Comparison of ENCODE assay signal across 16 mouse cellular contexts in the genomic region with DNA sequence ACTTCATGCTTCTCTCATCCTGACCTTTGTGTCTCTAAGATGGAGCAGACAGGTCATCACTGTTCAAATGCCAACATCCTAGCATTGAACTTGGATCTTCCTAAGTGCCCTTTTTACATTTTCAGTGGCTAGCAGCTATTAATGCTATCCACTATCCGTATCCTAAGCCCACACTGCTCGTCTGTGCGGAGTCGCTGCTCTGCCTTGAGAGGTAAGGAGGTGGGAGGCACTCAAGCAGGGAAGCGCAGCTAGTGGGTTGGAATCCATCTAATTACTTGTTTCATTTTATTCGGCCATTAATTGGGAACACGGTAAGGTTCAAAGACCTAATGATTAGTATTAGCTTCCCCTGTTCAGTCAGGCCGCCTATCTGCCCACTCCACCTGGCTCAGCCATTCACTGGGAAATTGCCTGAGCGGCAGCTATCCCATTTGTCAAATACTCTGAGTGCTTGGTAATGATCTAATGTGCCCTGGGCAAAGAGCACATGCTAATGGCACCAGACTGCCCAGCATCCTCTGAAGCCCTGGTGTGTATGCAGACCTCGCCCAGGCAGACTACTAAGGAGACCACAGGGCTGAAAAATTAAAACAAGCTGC.
DNase-seq lines count a peak whose midpoint lies in the region; ATAC-seq and TF ChIP-seq lines count a peak whose summit lies in the region.
"Had no signal": no experiment of that assay in that cellular context is flagged by ENCODE, and none has a peak within 500 bp of the region (broad histone marks: within the 10 kb centered on the region; RNA-seq: fewer than 3 reads in every experiment).

No protein-coding gene starts in this region.

- H3K27me3 ChIP-seq in hindbrain, embryonic 11.5 days (ENCODE audit: control insufficient read depth, insufficient read depth, low read length) = no peaks in the 10 kb centered on the region
- 0 out of 2 replicates have a peak, but pooled peaks cover 7% of the 10 kb centered on the region for H3K27me3 ChIP-seq in hindbrain, embryonic 10.5 days (ENCODE audit: insufficient read depth, poor library complexity, severe bottlenecking)
- H3K27me3 ChIP-seq in hindbrain, embryonic 13.5 days = 0 out of 2 replicates have a peak, but pooled peaks cover 3% of the 10 kb centered on the region
- no peaks in the 10 kb centered on the region for H3K27me3 ChIP-seq in kidney, postnatal 0 days (ENCODE audit: insufficient read depth, low read length)
- no peaks in the 10 kb centered on the region for H3K27me3 ChIP-seq in neural tube, embryonic 13.5 days

- TF ChIP-seq CTCF in kidney, postnatal 0 days (IDR thresholded peaks at IDR 0.05; ENCODE audit: low read depth) = no peak

- no peaks in the 10 kb centered on the region for H3K36me3 ChIP-seq in hindbrain, embryonic 11.5 days (ENCODE audit: control insufficient read depth, insufficient read depth, low read length)
- no peaks in the 10 kb centered on the region for H3K36me3 ChIP-seq in hindbrain, embryonic 10.5 days
- no peaks in the 10 kb centered on the region for H3K36me3 ChIP-seq in hindbrain, embryonic 13.5 days
- H3K36me3 ChIP-seq in kidney, postnatal 0 days (ENCODE audit: insufficient read depth, low read length) = no peaks in the 10 kb centered on the region
- H3K36me3 ChIP-seq in neural tube, embryonic 13.5 days = no peaks in the 10 kb centered on the region
- H3K36me3 ChIP-seq: G1E; heart, embryonic 12.5 days; limb, embryonic 13.5 days had no signal

- intact Hi-C loops in left cerebral cortex, postnatal 10 days (cut with DNase I) = no loop called here

- no peak overlapping the region for H3K4me3 ChIP-seq in hindbrain, embryonic 11.5 days (ENCODE audit: low read depth, low read length)
- H3K4me3 ChIP-seq in hindbrain, embryonic 10.5 days = no peak overlapping the region
- H3K4me3 ChIP-seq in hindbrain, embryonic 13.5 days = no peak overlapping the region
- H3K4me3 ChIP-seq in kidney, postnatal 0 days (replicated peaks; ENCODE audit: low read depth, low read length) = no peak overlapping the region
- no peak overlapping the region for H3K4me3 ChIP-seq in neural tube, embryonic 13.5 days
- H3K4me3 ChIP-seq: heart, embryonic 12.5 days; limb, embryonic 13.5 days had no signal

- H3K9ac ChIP-seq in hindbrain, embryonic 11.5 days (ENCODE audit: low read depth, low read length) = no peak overlapping the region
- H3K9ac ChIP-seq in hindbrain, embryonic 13.5 days = no peak overlapping the region
- no peak overlapping the region for H3K9ac ChIP-seq in kidney, postnatal 0 days (ENCODE audit: low read depth, low read length)
- H3K9ac ChIP-seq in neural tube, embryonic 13.5 days = no peak overlapping the region
- H3K9ac ChIP-seq: heart, embryonic 12.5 days; limb, embryonic 13.5 days had no signal

- ATAC-seq in hindbrain, embryonic 11.5 days (ENCODE audit: low FRiP score) = peak; percentile 75
- ATAC-seq in hindbrain, embryonic 13.5 days (ENCODE audit: low FRiP score) = peak; percentile 26; the same call in 1 of the 2 replicates
- 0 out of 2 replicates have a peak, but pooled peaks have one; percentile 50 for ATAC-seq in kidney, postnatal 0 days (replicated peaks; ENCODE audit: low FRiP score, low read depth)
- ATAC-seq in neural tube, embryonic 13.5 days (ENCODE audit: low read depth) = peak; percentile 38; the same call in 1 of the 2 replicates

- WGBS in hindbrain, embryonic 11.5 days = 67% methylated on average over 10 of the region's 10 CpGs
- WGBS in hindbrain, embryonic 10.5 days = 65% methylated on average over 10 of the region's 10 CpGs
- 44% methylated on average over 10 of the region's 10 CpGs for WGBS in hindbrain, embryonic 13.5 days
- WGBS in kidney, postnatal 0 days = 24% methylated on average over 10 of the region's 10 CpGs
- 34% methylated on average over 10 of the region's 10 CpGs for WGBS in neural tube, embryonic 13.5 days

- no peak overlapping the region for H3K4me2 ChIP-seq in hindbrain, embryonic 11.5 days (replicated peaks; ENCODE audit: low read depth, low read length)
- H3K4me2 ChIP-seq in hindbrain, embryonic 13.5 days = no peak overlapping the region
- no peak overlapping the region for H3K4me2 ChIP-seq in kidney, postnatal 0 days (ENCODE audit: low read length)
- no peak overlapping the region for H3K4me2 ChIP-seq in neural tube, embryonic 13.5 days
- H3K4me2 ChIP-seq: heart, embryonic 12.5 days; limb, embryonic 13.5 days had no signal

- no peaks in the 10 kb centered on the region for H3K9me3 ChIP-seq in hindbrain, embryonic 11.5 days (ENCODE audit: control insufficient read depth, low read length)
- H3K9me3 ChIP-seq in hindbrain, embryonic 10.5 days = no peaks in the 10 kb centered on the region
- no peaks in the 10 kb centered on the region for H3K9me3 ChIP-seq in hindbrain, embryonic 13.5 days
- no peaks in the 10 kb centered on the region for H3K9me3 ChIP-seq in kidney, postnatal 0 days (replicated peaks; ENCODE audit: low read length)
- no peaks in the 10 kb centered on the region for H3K9me3 ChIP-seq in neural tube, embryonic 13.5 days
- H3K9me3 ChIP-seq: G1E; heart, embryonic 12.5 days; limb, embryonic 13.5 days had no signal

- DNase-seq in hindbrain, embryonic 11.5 days (ENCODE audit: low spot score) = no peak
- no peak for DNase-seq in hindbrain, embryonic 10.5 days (ENCODE audit: low spot score)
- no peak for DNase-seq in kidney, postnatal 0 days (ENCODE audit: low spot score)
- DNase-seq in cerebellum, postnatal 10 days = no peak
- no peak for DNase-seq in ovary, adult 18-20 months (ENCODE audit: low spot score)
- no peak for DNase-seq in left cerebral cortex, postnatal 10 days (ENCODE audit: extremely low spot score in 1 of 2, low spot score in 2 of 2)
- DNase-seq: cerebellum, adult 9-10 months; gastrocnemius, postnatal 36 days; layer of hippocampus, adult 9-11 months; lung, adult 18-20 months; thymus, postnatal 14 days had no signal

- no peak overlapping the region for H3K27ac ChIP-seq in hindbrain, embryonic 11.5 days (ENCODE audit: low read depth, low read length)
- no peak overlapping the region for H3K27ac ChIP-seq in hindbrain, embryonic 10.5 days
- H3K27ac ChIP-seq in hindbrain, embryonic 13.5 days = peak overlapping the region; percentile 42; the same call in 1 of the 2 replicates
- no peak overlapping the region for H3K27ac ChIP-seq in kidney, postnatal 0 days
- H3K27ac ChIP-seq in neural tube, embryonic 13.5 days (replicated peaks) = peak overlapping the region; percentile 56
- H3K27ac ChIP-seq: limb, embryonic 13.5 days had no signal

- H3K4me1 ChIP-seq in hindbrain, embryonic 11.5 days (replicated peaks; ENCODE audit: control insufficient read depth, insufficient read depth, low read length) = no peaks in the 10 kb centered on the region; the same call in 1 of the 2 replicates
- H3K4me1 ChIP-seq in hindbrain, embryonic 10.5 days (replicated peaks) = peaks cover 29% of the 10 kb centered on the region
- H3K4me1 ChIP-seq in hindbrain, embryonic 13.5 days (replicated peaks) = peaks cover 44% of the 10 kb centered on the region
- H3K4me1 ChIP-seq in kidney, postnatal 0 days (replicated peaks; ENCODE audit: insufficient read depth, low read length) = no peaks in the 10 kb centered on the region
- peaks cover 38% of the 10 kb centered on the region for H3K4me1 ChIP-seq in neural tube, embryonic 13.5 days (replicated peaks)

Comparison
In these comparisons a context has a peak if more than half of its experiments do, and no peak if none do; other contexts are left out.
1. H3K27ac ChIP-seq: peak in hindbrain, embryonic 13.5 days (single experiment) and neural tube, embryonic 13.5 days (single experiment); none in hindbrain, embryonic 11.5 days (single experiment), hindbrain, embryonic 10.5 days (single experiment) and kidney, postnatal 0 days (single experiment).
2. Peak in every context shown above with its lines, with median percentiles within 50 percentile points of each other: ATAC-seq.